Mouse (Mus musculus) thymus, postnatal 14 days (tissue): ENCODE data around the gene Olfr668.
"Not testable (repeated sequence)": the region's sequence is repeated elsewhere in the genome, so short reads cannot be mapped to it uniquely, and the experiment has no call there.

ENCODE experiments used
- DNase-seq: peaks from one replicate; pipeline ENCODE4 v3.0.0; 2021

The Olfr668 gene

GRCm38 (mm10) chr7:104927957-104928356 lies at the start of gene Olfr668:
TSS of gene Olfr668 (minus strand) at chr7:104928057.
- DNase-seq: no peak

GRCm38 (mm10) chr7:104972507-104972906 lies 44.6 kb upstream of the Olfr668 start:
- not testable (repeated sequence) for DNase-seq

GRCm38 (mm10) chr7:104962520-104962919 lies 34.7 kb upstream of the Olfr668 start, which contains the start of gene Olfr670:
TSS of gene Olfr670 (minus strand) at chr7:104962620.
- no peak for DNase-seq

GRCm38 (mm10) chr7:104950234-104950633 lies 22.4 kb upstream of the Olfr668 start:
- not testable (repeated sequence) for DNase-seq

GRCm38 (mm10) chr7:104933940-104934339 lies 6.1 kb upstream of the Olfr668 start, which contains the start of gene Olfr669:
TSS of gene Olfr669 (plus strand) at chr7:104934240.
- DNase-seq: no peak

GRCm38 (mm10) chr7:104921382-104921781 lies 6.5 kb downstream of the Olfr668 start, which contains the start of gene Olfr667:
TSS of gene Olfr667 (minus strand) at chr7:104921482.
- no peak for DNase-seq

GRCm38 (mm10) chr7:104895852-104896251 lies 32.0 kb downstream of the Olfr668 start, which contains the start of gene Olfr666:
TSS of gene Olfr666 (minus strand) at chr7:104895952.
- no peak for DNase-seq

GRCm38 (mm10) chr7:104877731-104878130 lies 50.1 kb downstream of the Olfr668 start, which contains the start of gene Olfr665:
TSS of gene Olfr665 (plus strand) at chr7:104878031.
- DNase-seq: no peak
